Mouse (Mus musculus): ENCODE measurements around the gene Atf7ip2. TPM values are rescaled to one million over a fixed set of nuclear protein-coding genes. Genes with fewer than 3 reads are reported as not detected.
"Not testable (repeated sequence)": the region's sequence is repeated elsewhere in the genome, so short reads cannot be mapped to it uniquely, and the experiment has no call there.

Gene Atf7ip2
- total and polyA plus RNA-seq, 2 experiments from 2014 or later = 0.29 TPM; not detected in 1

DNA sequence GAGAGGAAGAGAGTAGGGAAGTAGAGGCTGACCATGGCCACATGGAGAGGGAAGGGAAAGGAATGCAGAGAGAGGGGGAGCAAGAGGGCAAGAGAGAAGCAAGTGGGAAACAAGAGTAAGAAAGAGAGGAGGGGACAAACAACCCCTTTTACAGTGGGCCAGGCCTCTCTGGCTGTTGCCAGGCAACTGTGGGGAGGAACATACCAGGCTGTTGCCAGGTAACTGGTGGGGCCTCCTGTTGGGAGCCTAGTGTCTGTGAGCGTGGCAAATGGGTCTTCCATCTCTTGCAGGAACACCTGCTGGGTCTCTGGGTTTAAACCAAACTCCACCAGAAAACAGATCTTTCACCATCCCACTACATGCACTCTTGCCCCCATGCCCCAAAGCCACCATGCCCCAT lies 61.5 kb downstream of the Atf7ip2 start:
- Histone ChIP-seq H3K27ac (no peak overlapping the region), H3K9ac (replicated peaks; ENCODE audit: low read length) (no peak overlapping the region), H3K9me3 (ENCODE audit: low read length) (no peaks in the 10 kb centered on the region), H3K4me3 (ENCODE audit: low read length) (no peak overlapping the region), H3K27me3 (ENCODE audit: insufficient read depth, low read length) (no peaks in the 10 kb centered on the region), H3K36me3 (ENCODE audit: insufficient read depth, low read length) (no peaks in the 10 kb centered on the region), H3K4me2 (ENCODE audit: low read depth, low read length) (no peak overlapping the region), H3K4me1 (ENCODE audit: insufficient read depth, low read length) (no peaks in the 10 kb centered on the region)
- DNase-seq (ENCODE audit: low spot score) (no peak), ATAC-seq (no peak)
- no peak for TF ChIP-seq CTCF (IDR thresholded peaks at IDR 0.05; ENCODE audit: low read depth)
- WGBS = 14% methylated on average over 1 of the region's 1 CpGs

DNA sequence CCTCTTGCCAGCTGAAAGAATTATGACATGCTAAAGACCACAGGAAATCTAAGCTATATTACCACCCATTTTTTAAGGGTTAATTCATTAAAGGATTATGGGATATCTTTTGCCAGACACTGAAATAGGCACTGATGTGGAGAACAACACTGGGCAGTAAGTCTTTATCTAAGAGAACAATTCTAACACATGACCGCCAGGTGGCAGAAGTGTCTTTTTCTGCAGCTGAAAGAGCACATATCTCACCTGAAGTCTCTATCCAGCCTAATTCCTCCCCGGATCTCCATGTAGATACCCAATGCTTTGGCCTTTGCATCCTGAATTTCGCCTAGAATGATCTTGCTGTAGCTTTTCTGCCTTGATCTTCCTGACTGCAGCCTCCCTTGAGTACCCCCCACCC lies 79.7 kb downstream of the Atf7ip2 start:
- Histone ChIP-seq H3K9ac (replicated peaks; ENCODE audit: low read length) (no peak overlapping the region), H3K4me3 (ENCODE audit: low read length) (no peak overlapping the region), H3K36me3 (ENCODE audit: insufficient read depth, low read length) (no peaks in the 10 kb centered on the region), H3K9me3 (ENCODE audit: low read length) (no peaks in the 10 kb centered on the region; the same call in 1 of the 2 replicates), H3K27ac (no peak overlapping the region), H3K4me1 (ENCODE audit: insufficient read depth, low read length) (no peaks in the 10 kb centered on the region), H3K4me2 (ENCODE audit: low read depth, low read length) (no peak overlapping the region), H3K27me3 (ENCODE audit: insufficient read depth, low read length) (no peaks in the 10 kb centered on the region)
- ATAC-seq = no peak
- peak; percentile 75 for TF ChIP-seq CTCF (IDR thresholded peaks at IDR 0.05; ENCODE audit: low read depth)
- WGBS = 31% methylated on average over 3 of the region's 3 CpGs
- DNase-seq (ENCODE audit: low spot score) = peak; percentile 83

DNA sequence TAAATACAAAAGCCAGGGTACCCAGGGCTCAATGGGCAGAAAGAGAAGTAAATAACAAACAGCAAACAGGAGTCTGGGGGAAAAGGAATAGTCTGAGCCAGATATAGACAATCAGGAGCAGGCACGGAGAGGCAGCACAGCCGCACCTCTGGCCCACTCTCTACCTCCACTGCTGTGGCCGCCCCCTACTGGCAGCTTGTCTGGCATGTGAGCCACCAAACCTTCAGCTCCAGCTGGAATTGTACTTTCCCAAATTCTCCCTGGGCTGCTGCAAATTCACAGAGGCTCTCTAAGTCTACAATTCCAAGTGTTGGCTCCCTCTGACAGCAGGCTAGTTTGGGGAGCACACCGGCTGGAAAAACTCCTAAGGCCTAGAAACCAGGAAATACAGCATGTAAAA lies 82.0 kb downstream of the Atf7ip2 start:
- H3K4me3 ChIP-seq (ENCODE audit: low read length) = no peak overlapping the region
- no peaks in the 10 kb centered on the region for H3K36me3 ChIP-seq (ENCODE audit: insufficient read depth, low read length)
- no peaks in the 10 kb centered on the region for H3K4me1 ChIP-seq (ENCODE audit: insufficient read depth, low read length)
- no peak for DNase-seq (ENCODE audit: low spot score)
- no peak for TF ChIP-seq CTCF (IDR thresholded peaks at IDR 0.05; ENCODE audit: low read depth)
- H3K9ac ChIP-seq (replicated peaks; ENCODE audit: low read length) = no peak overlapping the region
- no peaks in the 10 kb centered on the region for H3K27me3 ChIP-seq (ENCODE audit: insufficient read depth, low read length)
- no peak overlapping the region for H3K27ac ChIP-seq
- H3K9me3 ChIP-seq (ENCODE audit: low read length) = no peaks in the 10 kb centered on the region; the same call in 1 of the 2 replicates
- WGBS = 77% methylated on average over 4 of the region's 4 CpGs
- no peak for ATAC-seq
- no peak overlapping the region for H3K4me2 ChIP-seq (ENCODE audit: low read depth, low read length)

- not testable (repeated sequence) for H3K4me1 ChIP-seq (ENCODE audit: insufficient read depth, low read length); H3K27ac ChIP-seq; H3K4me3 ChIP-seq (ENCODE audit: low read length); H3K27me3 ChIP-seq (ENCODE audit: insufficient read depth, low read length); H3K9ac ChIP-seq (replicated peaks; ENCODE audit: low read length); H3K36me3 ChIP-seq (ENCODE audit: insufficient read depth, low read length); H3K9me3 ChIP-seq (ENCODE audit: low read length); ATAC-seq; DNase-seq (ENCODE audit: low spot score); H3K4me2 ChIP-seq (ENCODE audit: low read depth, low read length)
- 81% methylated on average over 5 of the region's 5 CpGs for WGBS
Measured at GRCm38 (mm10) chr16:10276778-10277177, 84.3 kb downstream of the Atf7ip2 start.

DNA sequence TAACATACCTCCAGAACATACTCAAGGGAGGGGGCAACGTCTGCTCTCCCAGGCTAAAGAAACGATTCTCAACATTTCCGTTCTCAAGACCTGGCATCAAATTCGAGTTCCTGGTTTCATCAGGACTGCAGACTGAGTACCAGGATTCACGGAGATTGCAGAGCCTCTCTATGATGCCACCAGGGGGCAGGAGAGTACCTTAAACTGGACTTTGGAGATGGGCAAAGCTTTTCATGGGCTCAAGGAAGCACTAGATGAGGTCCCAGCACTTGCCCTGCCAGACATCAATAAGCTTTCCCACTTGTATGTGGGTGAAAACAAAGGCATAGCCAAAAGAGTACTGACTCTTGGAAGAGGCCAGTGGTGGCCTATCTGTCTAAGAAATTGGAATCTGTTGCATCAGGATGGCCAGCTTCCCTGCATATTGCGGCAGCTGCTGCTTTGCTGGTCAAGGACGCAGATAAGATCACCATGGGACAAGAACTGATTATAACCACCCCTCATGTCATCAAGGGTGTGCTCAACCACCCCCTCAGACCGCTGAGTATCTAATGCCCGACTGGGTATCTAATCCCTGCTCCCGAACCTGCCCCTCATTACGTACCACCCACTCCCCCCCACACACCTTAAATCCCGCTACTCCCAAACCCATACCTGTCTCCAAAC lies 87.9 kb downstream of the Atf7ip2 start:
- TF ChIP-seq CTCF (IDR thresholded peaks at IDR 0.05; ENCODE audit: low read depth) = peak; percentile 89
- Histone ChIP-seq H3K27me3 (ENCODE audit: insufficient read depth, low read length) (no peaks in the 10 kb centered on the region), H3K9me3 (ENCODE audit: low read length) (no peaks in the 10 kb centered on the region), H3K36me3 (ENCODE audit: insufficient read depth, low read length) (no peaks in the 10 kb centered on the region), H3K27ac (no peak overlapping the region), H3K4me2 (ENCODE audit: low read depth, low read length) (no peak overlapping the region), H3K4me1 (ENCODE audit: insufficient read depth, low read length) (no peaks in the 10 kb centered on the region), H3K9ac (replicated peaks; ENCODE audit: low read length) (no peak overlapping the region), H3K4me3 (ENCODE audit: low read length) (no peak overlapping the region)
- peak; percentile 69 for ATAC-seq
- WGBS = 54% methylated on average over 12 of the region's 12 CpGs
- DNase-seq (ENCODE audit: low spot score) = peak; percentile 86

DNA sequence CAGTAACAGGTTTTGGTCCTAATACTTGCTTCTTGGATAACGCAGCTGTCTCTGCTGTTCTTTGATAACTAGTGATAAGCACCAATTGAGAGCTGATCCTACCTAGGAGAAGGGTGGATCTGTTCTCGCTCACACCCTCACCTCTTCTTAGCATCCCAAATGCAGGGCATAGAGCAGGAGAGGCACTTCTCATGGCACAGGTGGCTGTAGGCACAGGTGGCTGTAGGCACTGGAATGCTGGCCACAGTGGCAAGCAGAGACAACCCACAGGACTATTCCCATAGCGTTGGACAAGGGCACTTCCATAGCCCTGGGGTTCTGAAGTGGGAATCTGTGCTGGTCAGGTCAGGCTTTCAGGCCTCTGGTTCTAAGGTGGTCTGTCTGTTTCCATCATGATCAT lies 89.4 kb downstream of the Atf7ip2 start:
- H3K4me2 ChIP-seq (ENCODE audit: low read depth, low read length) = no peak overlapping the region
- TF ChIP-seq CTCF (IDR thresholded peaks at IDR 0.05; ENCODE audit: low read depth) = no peak
- WGBS = 92% methylated on average over 3 of the region's 3 CpGs

GRCm38 (mm10) chr16:10286513-10287268 lies 94.2 kb downstream of the Atf7ip2 start:
- Histone ChIP-seq H3K9ac (replicated peaks; ENCODE audit: low read length) (no peak overlapping the region), H3K9me3 (ENCODE audit: low read length) (no peaks in the 10 kb centered on the region), H3K4me1 (ENCODE audit: insufficient read depth, low read length) (no peaks in the 10 kb centered on the region), H3K36me3 (ENCODE audit: insufficient read depth, low read length) (no peaks in the 10 kb centered on the region), H3K4me2 (ENCODE audit: low read depth, low read length) (no peak overlapping the region), H3K27ac (no peak overlapping the region), H3K27me3 (ENCODE audit: insufficient read depth, low read length) (no peaks in the 10 kb centered on the region), H3K4me3 (ENCODE audit: low read length) (no peak overlapping the region)
- ATAC-seq (no peak), DNase-seq (ENCODE audit: low spot score) (no peak)
- WGBS = 83% methylated on average over 9 of the region's 9 CpGs
- no peak for TF ChIP-seq CTCF (IDR thresholded peaks at IDR 0.05; ENCODE audit: low read depth)

More for the DNA sequence above, 89.4 kb downstream of the Atf7ip2 start:
- H3K4me3 ChIP-seq (ENCODE audit: low read length) = no peak overlapping the region
- no peaks in the 10 kb centered on the region for H3K36me3 ChIP-seq (ENCODE audit: insufficient read depth, low read length)
- ATAC-seq (no peak), DNase-seq (ENCODE audit: low spot score) (no peak)
- H3K4me1 ChIP-seq (ENCODE audit: insufficient read depth, low read length) = no peaks in the 10 kb centered on the region
- H3K27me3 ChIP-seq (ENCODE audit: insufficient read depth, low read length) = no peaks in the 10 kb centered on the region
- no peak overlapping the region for H3K9ac ChIP-seq (replicated peaks; ENCODE audit: low read length)
- H3K9me3 ChIP-seq (ENCODE audit: low read length) = no peaks in the 10 kb centered on the region
- no peak overlapping the region for H3K27ac ChIP-seq

All from hindbrain, postnatal 0 days (tissue).